Mouse (Mus musculus) cerebral cortex, adult 2 months (tissue): Measurements from ENCODE around the gene Il1rap.

ENCODE experiments used
- WGBS: fragments of 180-500 bp; shearing (Covaris S2); methylation state at CpG from one replicate; pipeline ENCODE4 v1.1.7; 2018; 5-methylcytosine and 5-hydroxymethylcytosine counted together

Gene Il1rap

GRCm38 (mm10) chr16:26581048-26581912 is at the start of gene Il1rap:
Gene Il1rap, plus strand, starts transcription at chr16:26581704.
- WGBS = 2% methylated on average over 51 of the region's 51 CpGs

- 71% methylated on average over 1 of the region's 1 CpGs for WGBS
Observed at GRCm38 (mm10) chr16:26532287-26532686, 49.2 kb upstream of the Il1rap start.

- 45% methylated on average over 7 of the region's 7 CpGs for WGBS
Observed at GRCm38 (mm10) chr16:26546170-26546878, 35.2 kb upstream of the Il1rap start.

GRCm38 (mm10) chr16:26546879-26547206 is 34.7 kb upstream of the Il1rap start:
- WGBS = 60% methylated on average over 1 of the region's 1 CpGs

- 66% methylated on average over 2 of the region's 2 CpGs for WGBS
Observed at GRCm38 (mm10) chr16:26549221-26549620, 32.3 kb upstream of the Il1rap start.

GRCm38 (mm10) chr16:26552234-26552633 is 29.3 kb upstream of the Il1rap start:
- WGBS = 83% methylated on average over 3 of the region's 3 CpGs

- 89% methylated on average over 1 of the region's 1 CpGs for WGBS
Observed at GRCm38 (mm10) chr16:26558797-26559196, 22.7 kb upstream of the Il1rap start.

GRCm38 (mm10) chr16:26561743-26562142 is 19.8 kb upstream of the Il1rap start:
- WGBS = 55% methylated on average over 2 of the region's 2 CpGs

- WGBS = 89% methylated on average over 2 of the region's 2 CpGs
Observed at GRCm38 (mm10) chr16:26562771-26563170, 18.7 kb upstream of the Il1rap start.

GRCm38 (mm10) chr16:26571836-26572235 is 9.7 kb upstream of the Il1rap start:
- WGBS = 85% methylated on average over 2 of the region's 2 CpGs

- 91% methylated on average over 5 of the region's 5 CpGs for WGBS
Observed at GRCm38 (mm10) chr16:26574173-26574572, 7.3 kb upstream of the Il1rap start.

- under 1% methylated on average over 16 of the region's 16 CpGs for WGBS
Observed at GRCm38 (mm10) chr16:26581913-26582376, 441 bp downstream of the Il1rap start.

- 84% methylated on average over 5 of the region's 5 CpGs for WGBS
Observed at GRCm38 (mm10) chr16:26585806-26586205, 4.3 kb downstream of the Il1rap start.

- WGBS = 65% methylated on average over 4 of the region's 4 CpGs
Observed at GRCm38 (mm10) chr16:26590897-26591570, 9.5 kb downstream of the Il1rap start.

- WGBS = 19% methylated on average over 7 of the region's 7 CpGs
Observed at GRCm38 (mm10) chr16:26596440-26596839, 14.9 kb downstream of the Il1rap start.

- 52% methylated on average over 7 of the region's 7 CpGs for WGBS
Observed at GRCm38 (mm10) chr16:26597307-26597706, 15.8 kb downstream of the Il1rap start.

- WGBS = 70% methylated on average over 5 of the region's 5 CpGs
Observed at GRCm38 (mm10) chr16:26598591-26598990, 17.1 kb downstream of the Il1rap start.

GRCm38 (mm10) chr16:26601482-26601881 is 20.0 kb downstream of the Il1rap start:
- 65% methylated on average over 1 of the region's 1 CpGs for WGBS

GRCm38 (mm10) chr16:26604621-26605020 is 23.1 kb downstream of the Il1rap start:
- WGBS = 78% methylated on average over 3 of the region's 3 CpGs

- WGBS = 78% methylated on average over 2 of the region's 2 CpGs
Observed at GRCm38 (mm10) chr16:26608003-26608402, 26.5 kb downstream of the Il1rap start.

GRCm38 (mm10) chr16:26610508-26610907 is 29.0 kb downstream of the Il1rap start:
- 74% methylated on average over 1 of the region's 1 CpGs for WGBS

GRCm38 (mm10) chr16:26612499-26613220 is 31.2 kb downstream of the Il1rap start:
- WGBS = 54% methylated on average over 10 of the region's 10 CpGs
